Mouse (Mus musculus) limb, embryonic 14.5 days (tissue): ENCODE measurements around the gene Rrp1b. TPM values are rescaled to one million over a fixed set of nuclear protein-coding genes. Genes with fewer than 3 reads are reported as not detected.

Experiments used
- ATAC-seq: fragments of 200-750 bp; cut with Nextera tagmentation; 2 replicates; pipeline ENCODE4 v1.8.0; 2017; ENCODE audit warnings: low read depth, moderate number of reproducible peaks, moderate TSS enrichment; ENCODE audit not compliant: low FRiP score
- DNase-seq: peaks from one replicate; pipeline ENCODE4 v3.0.0-alpha.2; 2015; ENCODE audit warnings: low spot score
- H3K27ac ChIP-seq: fragments of 300-500 bp; sonication (generic); replicated peaks from 2 replicates; pipeline ENCODE4 v1.5.1; 2014; ENCODE audit warnings: low read depth, mild to moderate bottlenecking, low read length, moderate library complexity, mixed read lengths
- H3K27me3 ChIP-seq: fragments of 300-500 bp; sonication (generic); 2 replicates; pipeline ENCODE4 v1.6.1; 2014; ENCODE audit warnings: low read length, mixed read lengths; ENCODE audit not compliant: control insufficient read depth, insufficient read depth
- H3K36me3 ChIP-seq: fragments of 300-500 bp; sonication (generic); 2 replicates; pipeline ENCODE4 v1.6.1; 2014; ENCODE audit warnings: mild to moderate bottlenecking, low read length, moderate library complexity, mixed read lengths; ENCODE audit not compliant: control insufficient read depth, insufficient read depth
- H3K4me1 ChIP-seq: fragments of 300-500 bp; sonication (generic); 2 replicates; pipeline ENCODE4 v1.6.1; 2014; ENCODE audit warnings: antibody characterized with exemption, low read length, mixed read lengths; ENCODE audit not compliant: control insufficient read depth, insufficient read depth
- H3K4me2 ChIP-seq: fragments of 300-500 bp; sonication (generic); replicated peaks from 2 replicates; pipeline ENCODE4 v1.6.1; 2014; ENCODE audit warnings: low read depth, mild to moderate bottlenecking, low read length, moderate library complexity; ENCODE audit not compliant: severe bottlenecking
- H3K4me3 ChIP-seq: fragments of 300-500 bp; sonication (generic); replicated peaks from 2 replicates; pipeline ENCODE4 v1.5.1; 2014; ENCODE audit warnings: low read length
- H3K9ac ChIP-seq: fragments of 300-500 bp; sonication (generic); 2 replicates; pipeline ENCODE4 v1.6.1; 2014; ENCODE audit warnings: mild to moderate bottlenecking, low read depth, low read length, moderate library complexity; ENCODE audit not compliant: severe bottlenecking
- H3K9me3 ChIP-seq: fragments of 300-500 bp; sonication (generic); 2 replicates; pipeline ENCODE4 v1.6.1; 2016; ENCODE audit warnings: low read length; ENCODE audit not compliant: control insufficient read depth
- POLR2A ChIP-seq: fragments of 200-500 bp; IDR thresholded peaks from 2 replicates; pipeline ENCODE4 v1.8.0; 2012; ENCODE audit warnings: inconsistent platforms, mild to moderate bottlenecking, moderate library complexity, borderline replicate concordance; ENCODE audit not compliant: insufficient read depth, insufficient read length; ENCODE audit errors: extremely low read depth
- WGBS: fragments of 180-500 bp; shearing (Covaris S2); extraction: QIAGEN DNeasy Blood & Tissue Kit; methylation state at CpG from one replicate; pipeline ENCODE4 v1.1.7; 2014; 5-methylcytosine and 5-hydroxymethylcytosine counted together
- polyA plus RNA-seq, 2 experiments: library from polyadenylated mRNA; depleted of rRNA in 1 of 2; stranded (reverse) in 1 of 2; unstranded in 1 of 2; fragments of >200 nt; fragmentation: Nextera tagmentation in 1 of 2; extraction: Ambion mirVana in 1 of 2; gene quantifications; 2 replicates each; pipeline versions ENCODE4 v1.2.1 to v1.2.3; 2012 to 2014

The Rrp1b gene
- polyA plus RNA-seq, 2 experiments = 36.2 to 57.4 TPM

DNA sequence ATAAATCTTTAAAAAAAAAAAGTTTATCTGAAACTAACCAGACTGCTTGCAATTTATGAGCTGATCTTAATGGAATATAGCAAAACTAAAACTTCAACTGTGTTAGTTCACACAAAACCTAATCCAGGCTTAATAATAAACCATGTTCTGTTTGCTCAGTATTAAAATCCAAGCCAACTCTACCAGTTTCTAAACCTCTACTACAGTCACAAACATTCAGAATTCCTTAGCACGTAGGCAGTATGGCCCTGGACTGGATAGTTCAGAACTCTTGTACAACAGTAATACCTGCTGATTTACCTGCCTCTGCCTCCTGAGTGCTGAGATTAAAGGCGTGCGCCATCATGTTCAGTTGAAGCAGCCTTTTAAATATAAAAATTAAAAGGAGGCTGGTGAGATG lies 13.9 kb upstream of the Rrp1b start:
- H3K36me3 ChIP-seq = no peaks in the 10 kb centered on the region
- H3K9ac ChIP-seq = no peak overlapping the region
- no peak overlapping the region for H3K4me3 ChIP-seq
- no peak overlapping the region for H3K27ac ChIP-seq
- TF ChIP-seq POLR2A = no peak
- no peak for DNase-seq
- no peaks in the 10 kb centered on the region for H3K9me3 ChIP-seq
- no peak for ATAC-seq
- no peaks in the 10 kb centered on the region for H3K27me3 ChIP-seq
- WGBS = 89% methylated on average over 3 of the region's 3 CpGs
- H3K4me2 ChIP-seq = no peak overlapping the region
- H3K4me1 ChIP-seq = peaks cover 4% of the 10 kb centered on the region; the same call in 1 of the 2 replicates

DNA sequence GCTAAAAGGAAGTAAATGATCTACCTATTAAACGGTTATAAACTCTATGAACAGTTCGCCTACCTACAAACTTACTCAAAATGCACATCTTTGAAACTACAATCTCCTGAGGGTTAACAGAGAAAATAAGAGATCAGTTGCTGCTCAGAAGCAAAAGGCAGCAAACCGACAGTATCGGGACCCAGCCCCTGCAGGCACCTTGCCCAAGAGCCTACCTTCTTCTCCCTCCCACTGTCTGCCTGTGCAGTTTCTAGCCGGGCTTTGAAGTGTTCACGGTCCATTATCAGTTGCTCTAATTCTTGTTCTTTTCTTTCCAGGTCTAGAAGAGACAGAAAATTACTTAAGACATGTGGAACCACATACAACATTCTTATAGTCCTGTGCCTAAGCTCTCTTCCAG lies 13.3 kb upstream of the Rrp1b start:
- no peak overlapping the region for H3K4me3 ChIP-seq
- no peak overlapping the region for H3K4me2 ChIP-seq
- H3K27ac ChIP-seq = no peak overlapping the region
- H3K36me3 ChIP-seq = no peaks in the 10 kb centered on the region
- H3K9ac ChIP-seq = no peak overlapping the region
- no peaks in the 10 kb centered on the region for H3K27me3 ChIP-seq
- peaks cover 4% of the 10 kb centered on the region; the same call in 1 of the 2 replicates for H3K4me1 ChIP-seq
- ATAC-seq = no peak
- TF ChIP-seq POLR2A = no peak
- 71% methylated on average over 6 of the region's 6 CpGs for WGBS
- no peaks in the 10 kb centered on the region for H3K9me3 ChIP-seq
- DNase-seq = no peak

DNA sequence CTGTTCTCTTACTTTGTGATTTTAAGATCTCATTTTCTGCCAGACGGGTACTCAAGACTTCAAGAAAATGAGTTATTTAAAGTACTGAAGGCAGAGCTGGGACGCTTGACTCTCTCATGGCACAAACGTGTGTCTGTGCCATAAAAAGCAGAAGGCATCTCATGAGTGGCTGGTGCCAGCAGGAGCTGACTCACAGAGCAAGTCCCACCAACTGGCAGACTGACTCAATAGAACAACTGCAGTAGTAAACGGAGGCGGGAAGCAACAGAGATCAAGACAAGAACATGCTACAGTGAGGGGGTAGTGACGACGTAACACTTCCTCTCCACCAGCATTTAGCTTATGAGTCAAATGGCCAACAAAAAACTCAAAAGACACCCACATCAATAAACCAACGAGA lies 12.8 kb upstream of the Rrp1b start:
- H3K9ac ChIP-seq = no peak overlapping the region
- no peak for TF ChIP-seq POLR2A
- no peak overlapping the region for H3K27ac ChIP-seq
- H3K9me3 ChIP-seq = no peaks in the 10 kb centered on the region
- H3K4me1 ChIP-seq = peaks cover 4% of the 10 kb centered on the region; the same call in 1 of the 2 replicates
- 64% methylated on average over 8 of the region's 8 CpGs for WGBS
- no peak overlapping the region for H3K4me2 ChIP-seq
- no peak overlapping the region for H3K4me3 ChIP-seq
- H3K27me3 ChIP-seq = no peaks in the 10 kb centered on the region
- no peaks in the 10 kb centered on the region for H3K36me3 ChIP-seq
- no peak for DNase-seq
- ATAC-seq = no peak

DNA sequence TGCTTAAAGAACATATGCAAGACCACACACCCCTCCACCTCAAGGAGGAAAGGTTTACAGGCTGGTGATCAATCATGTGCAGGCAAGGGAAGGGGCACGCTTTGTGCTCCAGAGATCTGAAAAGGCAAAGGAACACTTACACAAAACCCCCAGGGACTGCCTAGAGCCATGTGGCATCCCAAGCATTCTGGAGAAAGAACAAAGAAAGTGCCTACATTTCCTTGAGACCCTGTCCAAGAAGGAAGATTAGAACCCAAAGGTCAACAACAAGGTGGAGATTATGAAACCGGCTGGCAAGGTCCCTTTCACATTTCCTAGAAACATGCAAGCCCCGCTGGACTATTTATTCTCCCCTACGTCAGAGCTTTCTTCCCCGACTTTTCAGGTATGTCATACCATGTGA lies 11.2 kb upstream of the Rrp1b start:
- Histone ChIP-seq H3K9ac (no peak overlapping the region), H3K27ac (no peak overlapping the region), H3K4me3 (no peak overlapping the region), H3K36me3 (no peaks in the 10 kb centered on the region), H3K27me3 (no peaks in the 10 kb centered on the region), H3K4me1 (peaks cover 4% of the 10 kb centered on the region; the same call in 1 of the 2 replicates), H3K4me2 (no peak overlapping the region), H3K9me3 (no peaks in the 10 kb centered on the region)
- ATAC-seq = no peak
- 45% methylated on average over 5 of the region's 5 CpGs for WGBS
- TF ChIP-seq POLR2A = no peak
- peak; percentile 4 for DNase-seq

DNA sequence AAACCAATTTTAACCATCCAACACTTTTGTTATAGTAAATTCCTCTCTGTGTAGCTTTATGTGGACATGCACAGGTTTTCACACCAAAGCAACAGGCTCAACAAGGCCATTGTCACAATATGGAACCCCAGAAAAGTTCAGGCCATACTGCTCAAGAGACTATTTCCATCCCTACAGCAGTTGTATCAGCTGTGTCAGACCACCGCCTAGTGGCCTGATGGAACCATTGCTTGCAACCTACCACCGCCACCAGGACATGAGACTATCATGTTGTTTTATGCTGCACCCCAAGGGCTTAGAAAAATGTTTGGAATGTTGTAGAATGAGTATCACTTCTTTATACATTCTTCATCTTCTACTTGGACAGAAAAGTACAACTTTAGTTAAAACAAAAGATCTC lies 10.5 kb upstream of the Rrp1b start:
- DNase-seq (peak; percentile 91), ATAC-seq (peak; percentile 87)
- no peaks in the 10 kb centered on the region for H3K27me3 ChIP-seq
- no peak for TF ChIP-seq POLR2A
- H3K4me1 ChIP-seq = peaks cover 4% of the 10 kb centered on the region; the same call in 1 of the 2 replicates
- H3K36me3 ChIP-seq = no peaks in the 10 kb centered on the region
- 8% methylated on average over 2 of the region's 2 CpGs for WGBS
- H3K27ac ChIP-seq = no peak overlapping the region
- H3K4me3 ChIP-seq = no peak overlapping the region
- H3K9me3 ChIP-seq = no peaks in the 10 kb centered on the region
- no peak overlapping the region for H3K4me2 ChIP-seq
- H3K9ac ChIP-seq = no peak overlapping the region

DNA sequence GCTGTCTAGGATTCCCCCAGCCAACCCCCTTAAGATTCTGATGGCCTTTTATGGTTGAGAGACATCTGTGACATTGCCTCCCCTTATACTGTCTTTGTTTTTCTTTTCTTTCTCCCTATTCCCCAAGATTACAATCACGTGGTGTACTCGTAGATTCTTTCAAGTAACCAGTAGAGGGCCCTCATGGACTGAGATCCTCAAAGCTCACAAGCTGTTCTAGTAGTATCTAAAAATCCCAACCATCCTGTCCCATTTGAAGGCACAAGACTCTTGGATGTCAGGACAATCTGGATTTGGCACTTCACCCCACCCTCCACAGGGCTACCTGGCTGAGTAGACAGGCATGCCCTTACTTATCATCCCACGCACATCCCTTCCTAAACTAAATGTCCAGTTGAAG lies 8.2 kb upstream of the Rrp1b start:
- Histone ChIP-seq H3K9ac (no peak overlapping the region), H3K36me3 (no peaks in the 10 kb centered on the region), H3K27me3 (no peaks in the 10 kb centered on the region), H3K27ac (no peak overlapping the region), H3K4me1 (peaks cover 4% of the 10 kb centered on the region; the same call in 1 of the 2 replicates), H3K9me3 (no peaks in the 10 kb centered on the region), H3K4me3 (no peak overlapping the region), H3K4me2 (no peak overlapping the region)
- DNase-seq (peak; percentile 88), ATAC-seq (peak; percentile 35; the same call in 1 of the 2 replicates)
- WGBS = 30% methylated on average over 3 of the region's 3 CpGs
- no peak for TF ChIP-seq POLR2A
